Mouse (Mus musculus): Measurements from ENCODE around the gene Ltbp3.

Ltbp3 gene

GRCm38 (mm10) chr19:5800350-5800631, 59.6 kb downstream of the Ltbp3 start:
- CTCF ChIA-PET = interaction anchor here in 3 of 4 experiments (0.6 to 2.3 kb wide), 5 partner anchors 12 to 50 kb away, joined by 3 to 8 read pairs (median 5); no protein-coding TSS in a partner anchor
- POLR2A ChIA-PET = interaction anchor here (0.5 to 19.0 kb wide), 52 partner anchors 9 to 1467 kb away, joined by 3 to 4129 read pairs (median 6); partner anchors contain the start of genes Frmd8 (in 3 of the 4), Atg2a (in 2 of the 4), Cfl1 (in 2 of the 4) and Slc25a45 (in 2 of the 4)

- POLR2A ChIA-PET = interaction anchor here (0.6 to 19.0 kb wide), 61 partner anchors 7 to 563 kb away, joined by 3 to 4129 read pairs (median 6); partner anchors contain the start of genes Frmd8 (in 3 of the 4), Slc25a45 (in 3 of the 4), Atg2a (in 2 of the 4) and Cfl1 (in 2 of the 4)
- CTCF ChIA-PET = interaction anchor here in 2 of 4 experiments (1.8 to 2.3 kb wide), 3 partner anchors 13 to 17 kb away, joined by 5 to 8 read pairs (median 7); no protein-coding TSS in a partner anchor
These were observed 60.1 kb downstream of the Ltbp3 start for GRCm38 (mm10) chr19:5800632-5801431.

GRCm38 (mm10) chr19:5801432-5801964, 60.8 kb downstream of the Ltbp3 start:
- ChIA-PET CTCF (interaction anchor here in 1 of 4 experiments (2.3 kb wide), 1 partner anchor 17 kb away, joined by 8 read pairs; no protein-coding TSS in a partner anchor), POLR2A (interaction anchor here (0.6 to 19.0 kb wide), 50 partner anchors 8 to 441 kb away, joined by 3 to 4129 read pairs (median 8); partner anchors contain the start of genes Frmd8 (in 3 of the 4), Slc25a45 (in 3 of the 4), Atg2a (in 2 of the 4) and Cfl1 (in 2 of the 4))

- ChIA-PET POLR2A (interaction anchor here (0.6 to 19.0 kb wide), 82 partner anchors 8 to 561 kb away, joined by 3 to 4129 read pairs (median 5); partner anchors contain the start of genes Mus81 (in 3 of the 4), Cdca5 (in 2 of the 4), Cfl1 (in 2 of the 4) and Fam89b (in 2 of the 4)), CTCF (interaction anchor here (0.5 to 2.1 kb wide), 8 partner anchors 9 to 75 kb away, joined by 3 to 7 read pairs (median 3); no protein-coding TSS in a partner anchor)
These were observed 61.5 kb downstream of the Ltbp3 start for GRCm38 (mm10) chr19:5802011-5802786.

GRCm38 (mm10) chr19:5802787-5803040, 62.0 kb downstream of the Ltbp3 start:
- ChIA-PET POLR2A (interaction anchor here (0.6 to 19.0 kb wide), 75 partner anchors 9 to 1101 kb away, joined by 3 to 4129 read pairs (median 4); partner anchors contain the start of genes Cdca5 (in 2 of the 4), Cfl1 (in 2 of the 4), Fam89b (in 2 of the 4) and Frmd8 (in 2 of the 4)), CTCF (interaction anchor here (0.5 to 2.1 kb wide), 9 partner anchors 9 to 74 kb away, joined by 3 to 7 read pairs (median 3); no protein-coding TSS in a partner anchor)

- ChIA-PET POLR2A (interaction anchor here (0.5 to 19.0 kb wide), 96 partner anchors 8 to 1102 kb away, joined by 3 to 4129 read pairs (median 4); partner anchors contain the start of genes Frmd8 (in 4 of the 4), Scyl1 (in 4 of the 4), Cdca5 (in 2 of the 4) and Cfl1 (in 2 of the 4)), CTCF (interaction anchor here (0.5 to 2.1 kb wide), 16 partner anchors 9 to 212 kb away, joined by 3 to 7 read pairs (median 4); partner anchors contain the start of gene Capn1 (in 1 of the 4))
These were observed 62.6 kb downstream of the Ltbp3 start for GRCm38 (mm10) chr19:5803041-5803880.

GRCm38 (mm10) chr19:5803881-5804279, 63.2 kb downstream of the Ltbp3 start:
- CTCF ChIA-PET = interaction anchor here in 3 of 4 experiments (0.8 to 2.1 kb wide), 10 partner anchors 10 to 212 kb away, joined by 3 to 7 read pairs (median 4); partner anchors contain the start of gene Capn1 (in 1 of the 3)
- POLR2A ChIA-PET = interaction anchor here (0.6 to 19.0 kb wide), 58 partner anchors 8 to 795 kb away, joined by 3 to 4129 read pairs (median 6); partner anchors contain the start of genes Frmd8 (in 4 of the 4), Scyl1 (in 3 of the 4), Cfl1 (in 2 of the 4) and Mus81 (in 2 of the 4)

- ChIA-PET CTCF (interaction anchor here in 3 of 4 experiments (0.8 to 2.1 kb wide), 8 partner anchors 11 to 211 kb away, joined by 3 to 7 read pairs (median 4); partner anchors contain the start of gene Capn1 (in 1 of the 3)), POLR2A (interaction anchor here (0.6 to 19.0 kb wide), 40 partner anchors 7 to 473 kb away, joined by 3 to 4129 read pairs (median 11); partner anchors contain the start of genes Frmd8 (in 3 of the 4), Mus81 (in 2 of the 4), Slc25a45 (in 2 of the 4) and Tigd3 (in 2 of the 4))
These were observed 63.7 kb downstream of the Ltbp3 start for GRCm38 (mm10) chr19:5804371-5804899.

- POLR2A ChIA-PET = interaction anchor here (0.6 to 14.9 kb wide), 49 partner anchors 8 to 1230 kb away, joined by 3 to 2935 read pairs (median 5); partner anchors contain the start of genes Frmd8 (in 2 of the 4), Atg2a (in 1 of the 4), Ccdc85b (in 1 of the 4) and Cfl1 (in 1 of the 4)
These were observed 65.5 kb downstream of the Ltbp3 start for GRCm38 (mm10) chr19:5806051-5806808.

GRCm38 (mm10) chr19:5806809-5807205, 66.1 kb downstream of the Ltbp3 start:
- CTCF ChIA-PET = interaction anchor here in 3 of 4 experiments (0.6 to 2.1 kb wide), 9 partner anchors 9 to 151 kb away, joined by 3 to 9 read pairs (median 4); no protein-coding TSS in a partner anchor
- POLR2A ChIA-PET = interaction anchor here (0.6 to 14.9 kb wide), 46 partner anchors 8 to 1230 kb away, joined by 3 to 2935 read pairs (median 5); partner anchors contain the start of genes Frmd8 (in 2 of the 4), Tigd3 (in 2 of the 4), Atg2a (in 1 of the 4) and Cfl1 (in 1 of the 4)

More at GRCm38 (mm10) chr19:5806051-5806808, 65.5 kb downstream of the Ltbp3 start:
- CTCF ChIA-PET = interaction anchor here (0.5 to 2.1 kb wide), 17 partner anchors 9 to 321 kb away, joined by 3 to 9 read pairs (median 3); no protein-coding TSS in a partner anchor

GRCm38 (mm10) chr19:5807740-5808139, 67.0 kb downstream of the Ltbp3 start:
- ChIA-PET CTCF (interaction anchor here (0.6 to 2.1 kb wide), 10 partner anchors 11 to 607 kb away, joined by 3 to 9 read pairs (median 4); no protein-coding TSS in a partner anchor), POLR2A (interaction anchor here (0.5 to 14.9 kb wide), 32 partner anchors 9 to 747 kb away, joined by 3 to 2935 read pairs (median 6); partner anchors contain the start of genes Cfl1 (in 1 of the 4), Fau (in 1 of the 4), Map3k11 (in 1 of the 4) and Mrpl49 (in 1 of the 4))

Measured in embryonic stem cell, embryonic (primary cell).